Mouse (Mus musculus): ENCODE measurements at regions not wholly inside any gene's neighbourhood (a gene's known extent, or its start where the extent isn't known, plus 50 kb on each side); places are given as distances from the start of the nearest gene placed in this dataset.

DNA sequence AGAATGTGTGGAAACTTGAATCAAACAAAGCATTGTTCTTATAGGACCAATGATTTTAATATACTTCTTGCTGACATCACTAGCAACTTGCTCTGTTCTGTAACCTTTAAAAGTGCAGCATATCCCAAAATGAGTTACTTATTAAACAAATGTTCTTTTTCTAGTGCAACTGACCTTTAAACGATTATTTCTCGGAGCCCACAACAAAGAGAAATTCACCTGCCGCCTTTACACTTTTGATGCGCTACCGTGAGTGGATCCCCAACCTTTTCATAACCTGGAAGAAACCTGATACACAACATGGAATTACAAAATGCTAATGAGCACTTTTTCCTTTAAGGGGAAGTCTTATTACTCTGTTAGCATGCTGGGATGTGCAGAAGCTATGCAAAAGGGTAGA is 191.7 kb upstream of the Adgrl2 start:
- Histone ChIP-seq H3K9me3 (ENCODE audit: control insufficient read depth, low read length) (no peaks in the 10 kb centered on the region), H3K36me3 (ENCODE audit: control insufficient read depth, insufficient read depth, low read length) (no peaks in the 10 kb centered on the region), H3K4me1 (replicated peaks; ENCODE audit: control insufficient read depth, insufficient read depth, low read length) (no peaks in the 10 kb centered on the region), H3K4me3 (ENCODE audit: low read depth, low read length) (no peak overlapping the region), H3K9ac (ENCODE audit: low read depth, low read length) (no peak overlapping the region), H3K27me3 (ENCODE audit: control insufficient read depth, insufficient read depth, low read length) (no peaks in the 10 kb centered on the region), H3K4me2 (replicated peaks; ENCODE audit: low read depth, low read length) (no peak overlapping the region), H3K27ac (ENCODE audit: low read depth, low read length) (no peak overlapping the region)
- 87% methylated on average over 5 of the region's 5 CpGs for WGBS
- ATAC-seq (ENCODE audit: low FRiP score): no peak
- no peak for DNase-seq (ENCODE audit: low spot score)

DNA sequence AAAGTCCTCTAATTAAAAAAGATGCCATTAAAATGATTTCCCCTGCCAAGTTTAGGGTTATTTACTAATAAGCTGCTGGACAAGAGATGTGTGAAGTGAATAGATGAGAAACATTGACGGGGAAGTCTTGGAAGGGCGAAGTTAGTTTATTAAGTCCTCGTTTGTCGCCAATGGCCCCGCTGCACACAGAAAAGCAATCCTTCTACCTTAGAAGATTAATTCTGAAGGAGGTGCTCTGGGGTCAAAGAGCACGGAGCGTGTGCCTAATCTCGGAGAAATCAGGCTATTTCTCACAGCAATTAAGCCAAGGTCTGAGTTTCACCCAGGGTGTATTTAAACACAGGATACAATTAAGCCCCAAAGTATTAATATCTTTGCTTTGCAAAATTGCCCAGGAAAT is 189.8 kb upstream of the Adgrl2 start:
- H3K27me3 ChIP-seq (ENCODE audit: control insufficient read depth, insufficient read depth, low read length): no peaks in the 10 kb centered on the region
- ATAC-seq (ENCODE audit: low FRiP score) (no peak), DNase-seq (ENCODE audit: low spot score) (no peak)
- H3K9ac ChIP-seq (ENCODE audit: low read depth, low read length): no peak overlapping the region
- no peak overlapping the region for H3K27ac ChIP-seq (ENCODE audit: low read depth, low read length)
- H3K36me3 ChIP-seq (ENCODE audit: control insufficient read depth, insufficient read depth, low read length): no peaks in the 10 kb centered on the region
- no peaks in the 10 kb centered on the region for H3K4me1 ChIP-seq (replicated peaks; ENCODE audit: control insufficient read depth, insufficient read depth, low read length)
- H3K4me3 ChIP-seq (ENCODE audit: low read depth, low read length): no peak overlapping the region
- H3K9me3 ChIP-seq (ENCODE audit: control insufficient read depth, low read length): no peaks in the 10 kb centered on the region
- no peak overlapping the region for H3K4me2 ChIP-seq (replicated peaks; ENCODE audit: low read depth, low read length)
- WGBS: 41% methylated on average over 8 of the region's 8 CpGs

DNA sequence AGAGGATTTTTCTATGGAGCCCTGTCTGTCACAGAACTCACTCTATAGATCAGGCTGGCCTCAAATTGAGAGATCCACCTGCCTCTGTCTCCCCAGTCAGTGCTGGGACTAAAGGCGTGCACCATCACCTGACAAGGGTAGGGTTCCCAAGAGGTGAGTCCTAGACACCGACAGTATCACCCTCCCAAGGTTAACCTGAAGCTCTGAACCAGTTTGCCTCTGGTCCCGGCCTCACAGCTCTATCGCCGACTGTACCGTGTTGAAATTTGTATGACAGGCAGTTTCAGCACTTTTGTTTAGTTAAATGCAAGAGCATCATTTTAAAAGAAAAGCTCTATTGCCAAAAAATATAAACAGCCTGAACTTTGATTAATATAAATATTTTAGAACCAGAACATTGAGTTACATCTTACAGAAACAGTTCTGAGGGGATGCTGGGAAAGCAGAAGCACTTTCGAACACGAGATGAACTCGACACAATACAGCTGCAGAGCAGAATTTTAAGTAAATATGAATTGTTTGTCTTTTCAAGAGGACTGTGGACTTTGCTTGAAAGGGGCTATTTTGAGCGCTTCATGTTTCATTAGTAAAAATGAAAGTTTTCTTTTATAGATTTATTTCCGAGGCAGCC is 189.2 kb upstream of the Adgrl2 start:
- DNase-seq (ENCODE audit: low spot score): no peak
- no peaks in the 10 kb centered on the region for H3K36me3 ChIP-seq (ENCODE audit: control insufficient read depth, insufficient read depth, low read length)
- no peak overlapping the region for H3K9ac ChIP-seq (ENCODE audit: low read depth, low read length)
- H3K4me1 ChIP-seq (replicated peaks; ENCODE audit: control insufficient read depth, insufficient read depth, low read length): no peaks in the 10 kb centered on the region
- no peaks in the 10 kb centered on the region for H3K9me3 ChIP-seq (ENCODE audit: control insufficient read depth, low read length)
- ATAC-seq (ENCODE audit: low FRiP score): no peak
- H3K4me3 ChIP-seq (ENCODE audit: low read depth, low read length): no peak overlapping the region
- 85% methylated on average over 11 of the region's 11 CpGs for WGBS
- H3K27me3 ChIP-seq (ENCODE audit: control insufficient read depth, insufficient read depth, low read length): no peaks in the 10 kb centered on the region
- H3K27ac ChIP-seq (ENCODE audit: low read depth, low read length): no peak overlapping the region
- no peak overlapping the region for H3K4me2 ChIP-seq (replicated peaks; ENCODE audit: low read depth, low read length)

DNA sequence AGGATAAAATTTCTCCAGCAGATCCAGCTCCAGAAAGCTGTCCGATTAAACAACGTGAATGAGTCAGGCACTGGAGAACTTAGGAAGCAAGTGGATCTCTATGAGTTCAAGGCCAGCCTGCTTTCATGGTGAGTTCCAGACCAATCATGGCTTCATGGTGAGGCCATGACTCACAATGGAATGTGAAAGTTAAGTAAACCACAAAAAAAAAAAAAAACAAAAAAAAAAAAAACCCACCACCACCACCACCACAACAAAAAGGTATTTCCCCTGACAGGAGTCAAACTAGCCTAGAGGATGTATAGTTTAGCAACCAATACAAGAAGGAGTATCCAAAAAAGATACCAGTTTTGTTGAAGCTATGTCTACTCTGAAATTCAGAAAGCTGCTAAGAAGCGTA is 188.5 kb upstream of the Adgrl2 start:
- Histone ChIP-seq H3K4me2 (replicated peaks; ENCODE audit: low read depth, low read length) (no peak overlapping the region), H3K27me3 (ENCODE audit: control insufficient read depth, insufficient read depth, low read length) (no peaks in the 10 kb centered on the region), H3K4me1 (replicated peaks; ENCODE audit: control insufficient read depth, insufficient read depth, low read length) (no peaks in the 10 kb centered on the region), H3K9me3 (ENCODE audit: control insufficient read depth, low read length) (no peaks in the 10 kb centered on the region), H3K27ac (ENCODE audit: low read depth, low read length) (no peak overlapping the region), H3K9ac (ENCODE audit: low read depth, low read length) (no peak overlapping the region), H3K36me3 (ENCODE audit: control insufficient read depth, insufficient read depth, low read length) (no peaks in the 10 kb centered on the region), H3K4me3 (ENCODE audit: low read depth, low read length) (no peak overlapping the region)
- DNase-seq (ENCODE audit: low spot score): no peak
- WGBS: 93% methylated on average over 3 of the region's 3 CpGs
- ATAC-seq (ENCODE audit: low FRiP score): no peak

DNA sequence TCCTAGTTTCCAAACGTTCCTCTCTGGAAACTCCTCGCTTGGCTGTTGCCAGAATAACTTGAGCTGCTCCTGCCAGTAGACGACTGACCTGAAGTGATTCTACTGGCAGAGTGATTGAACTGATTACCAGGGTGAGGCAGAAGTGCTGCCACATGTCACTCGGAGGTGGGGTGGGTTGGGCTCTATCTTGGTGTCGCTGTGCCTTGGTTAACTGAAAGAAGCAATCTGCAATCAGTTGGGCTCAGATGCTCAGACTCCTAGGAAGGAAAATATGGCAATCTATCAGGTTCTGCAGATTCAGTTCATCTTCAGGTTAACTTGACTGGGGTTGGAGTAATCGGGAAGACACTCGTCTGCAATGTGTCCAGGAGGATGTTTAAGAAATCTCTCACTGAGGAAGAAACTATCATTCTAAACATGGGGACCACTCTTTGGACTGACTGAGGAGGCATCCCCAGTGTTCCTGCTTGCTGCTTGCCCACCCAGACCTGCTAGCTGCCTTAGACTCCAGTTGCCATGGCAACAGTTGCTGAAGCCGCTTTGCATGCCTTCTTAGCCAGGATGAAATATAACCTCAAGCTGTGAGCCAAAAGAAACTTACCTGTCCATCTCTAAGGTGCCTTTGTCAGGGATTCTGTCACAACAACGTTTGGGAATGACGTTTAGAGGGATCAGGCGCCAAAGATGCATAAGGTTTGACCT is 184.5 kb upstream of the Adgrl2 start:
- H3K9ac ChIP-seq (ENCODE audit: low read depth, low read length): no peak overlapping the region
- no peaks in the 10 kb centered on the region for H3K27me3 ChIP-seq (ENCODE audit: control insufficient read depth, insufficient read depth, low read length)
- H3K4me1 ChIP-seq (replicated peaks; ENCODE audit: control insufficient read depth, insufficient read depth, low read length): no peaks in the 10 kb centered on the region
- DNase-seq (ENCODE audit: low spot score) (peak; percentile 24), ATAC-seq (ENCODE audit: low FRiP score) (no peak)
- H3K4me2 ChIP-seq (replicated peaks; ENCODE audit: low read depth, low read length): no peak overlapping the region
- WGBS: 66% methylated on average over 11 of the region's 11 CpGs
- no peaks in the 10 kb centered on the region for H3K9me3 ChIP-seq (ENCODE audit: control insufficient read depth, low read length)
- no peak overlapping the region for H3K4me3 ChIP-seq (ENCODE audit: low read depth, low read length)
- no peaks in the 10 kb centered on the region for H3K36me3 ChIP-seq (ENCODE audit: control insufficient read depth, insufficient read depth, low read length)
- no peak overlapping the region for H3K27ac ChIP-seq (ENCODE audit: low read depth, low read length)

DNA sequence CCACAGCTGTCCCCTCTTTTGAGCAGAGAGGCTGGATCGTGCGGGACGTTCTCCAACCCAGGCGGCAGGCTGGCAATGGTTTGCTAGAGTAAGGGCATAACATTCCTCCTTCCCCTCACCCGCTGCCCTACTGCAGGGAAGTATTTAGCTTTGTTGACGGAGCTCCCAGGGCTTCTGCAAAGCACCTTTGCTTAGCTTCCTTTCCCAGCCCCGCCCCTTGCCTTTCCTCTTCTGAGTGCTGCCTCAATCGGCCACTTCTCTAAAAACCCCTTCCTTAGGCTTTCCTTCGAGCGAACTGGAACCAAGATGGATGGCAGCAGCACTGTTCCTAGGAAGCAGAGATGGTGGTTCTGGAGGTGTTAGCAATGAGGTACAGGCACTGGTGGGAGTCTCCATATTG is 183.2 kb upstream of the Adgrl2 start:
- H3K9me3 ChIP-seq (ENCODE audit: control insufficient read depth, low read length): no peaks in the 10 kb centered on the region
- no peaks in the 10 kb centered on the region for H3K36me3 ChIP-seq (ENCODE audit: control insufficient read depth, insufficient read depth, low read length)
- H3K27me3 ChIP-seq (ENCODE audit: control insufficient read depth, insufficient read depth, low read length): no peaks in the 10 kb centered on the region
- DNase-seq (ENCODE audit: low spot score): no peak
- no peak for ATAC-seq (ENCODE audit: low FRiP score)
- H3K27ac ChIP-seq (ENCODE audit: low read depth, low read length): no peak overlapping the region
- WGBS: 45% methylated on average over 10 of the region's 10 CpGs
- no peaks in the 10 kb centered on the region for H3K4me1 ChIP-seq (replicated peaks; ENCODE audit: control insufficient read depth, insufficient read depth, low read length)
- no peak overlapping the region for H3K9ac ChIP-seq (ENCODE audit: low read depth, low read length)
- no peak overlapping the region for H3K4me2 ChIP-seq (replicated peaks; ENCODE audit: low read depth, low read length)
- no peak overlapping the region for H3K4me3 ChIP-seq (ENCODE audit: low read depth, low read length)

DNA sequence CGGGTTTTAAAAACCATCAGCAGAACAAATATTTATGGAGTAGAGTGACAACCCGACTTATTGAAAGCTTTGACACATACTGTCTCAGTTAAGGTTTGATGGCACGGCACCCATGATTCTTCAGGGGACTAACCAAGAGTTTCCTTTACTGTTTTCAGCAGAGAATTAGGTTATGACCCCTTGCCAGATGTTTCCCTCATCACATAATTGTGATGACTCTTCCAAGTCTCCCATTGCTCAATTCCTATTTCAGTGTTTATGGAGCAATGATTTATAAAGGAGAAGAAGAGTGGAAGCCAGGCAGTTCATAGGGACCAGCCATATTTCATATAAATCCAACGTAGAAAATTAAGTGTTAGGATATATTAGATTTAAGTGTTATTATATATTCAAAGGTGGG is 181.4 kb upstream of the Adgrl2 start:
- DNase-seq (ENCODE audit: low spot score) (no peak), ATAC-seq (ENCODE audit: low FRiP score) (no peak)
- Histone ChIP-seq H3K9me3 (ENCODE audit: control insufficient read depth, low read length) (no peaks in the 10 kb centered on the region), H3K4me1 (replicated peaks; ENCODE audit: control insufficient read depth, insufficient read depth, low read length) (no peaks in the 10 kb centered on the region), H3K4me3 (ENCODE audit: low read depth, low read length) (no peak overlapping the region), H3K36me3 (ENCODE audit: control insufficient read depth, insufficient read depth, low read length) (no peaks in the 10 kb centered on the region), H3K27me3 (ENCODE audit: control insufficient read depth, insufficient read depth, low read length) (no peaks in the 10 kb centered on the region), H3K9ac (ENCODE audit: low read depth, low read length) (no peak overlapping the region), H3K4me2 (replicated peaks; ENCODE audit: low read depth, low read length) (no peak overlapping the region), H3K27ac (ENCODE audit: low read depth, low read length) (no peak overlapping the region)
- 84% methylated on average over 4 of the region's 4 CpGs for WGBS

DNA sequence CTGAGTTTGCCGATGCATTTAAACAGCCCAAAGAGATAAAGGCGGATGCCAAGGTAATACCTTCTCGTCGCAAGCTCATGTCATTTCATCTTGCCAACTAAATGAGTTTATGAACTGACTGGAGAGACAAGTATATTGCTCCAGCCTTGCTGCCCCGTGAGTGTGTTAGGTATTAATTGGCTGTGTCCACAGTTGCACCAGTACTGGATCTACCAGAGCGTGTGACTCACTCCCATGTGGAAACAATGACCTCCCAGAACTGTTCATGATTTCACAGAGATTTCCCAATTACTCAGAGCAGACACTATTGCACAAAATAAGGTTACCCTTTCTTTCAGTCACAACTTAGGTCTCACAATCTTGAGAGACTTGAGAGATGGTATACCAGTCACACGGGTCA is 179.8 kb upstream of the Adgrl2 start:
- no peak overlapping the region for H3K4me2 ChIP-seq (replicated peaks; ENCODE audit: low read depth, low read length)
- H3K4me3 ChIP-seq (ENCODE audit: low read depth, low read length): no peak overlapping the region
- 90% methylated on average over 7 of the region's 7 CpGs for WGBS
- H3K4me1 ChIP-seq (replicated peaks; ENCODE audit: control insufficient read depth, insufficient read depth, low read length): no peaks in the 10 kb centered on the region
- DNase-seq (ENCODE audit: low spot score) (no peak), ATAC-seq (ENCODE audit: low FRiP score) (no peak)
- no peaks in the 10 kb centered on the region for H3K27me3 ChIP-seq (ENCODE audit: control insufficient read depth, insufficient read depth, low read length)
- H3K9me3 ChIP-seq (ENCODE audit: control insufficient read depth, low read length): no peaks in the 10 kb centered on the region
- no peak overlapping the region for H3K9ac ChIP-seq (ENCODE audit: low read depth, low read length)
- no peak overlapping the region for H3K27ac ChIP-seq (ENCODE audit: low read depth, low read length)
- H3K36me3 ChIP-seq (ENCODE audit: control insufficient read depth, insufficient read depth, low read length): no peaks in the 10 kb centered on the region

DNA sequence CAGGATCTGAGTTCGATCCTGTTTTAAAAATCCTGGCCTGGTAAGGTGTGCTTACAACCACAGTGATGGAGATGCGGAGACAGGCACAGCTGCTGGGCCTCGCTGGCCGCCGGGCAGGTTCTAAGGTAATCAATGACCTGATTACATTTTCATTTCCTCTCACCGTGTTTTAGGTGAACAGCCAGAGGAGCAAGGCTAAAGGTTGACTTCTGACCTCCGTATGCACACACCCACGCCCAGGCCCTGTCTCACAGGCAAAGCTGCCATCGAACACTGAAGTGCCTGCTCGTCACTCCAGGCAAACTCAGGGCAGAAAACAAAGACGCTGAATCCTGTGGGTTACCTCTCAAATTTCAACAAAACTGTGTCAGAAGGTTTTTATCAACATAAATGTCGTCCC is 179.1 kb upstream of the Adgrl2 start:
- H3K27ac ChIP-seq (ENCODE audit: low read depth, low read length): no peak overlapping the region
- no peaks in the 10 kb centered on the region for H3K36me3 ChIP-seq (ENCODE audit: control insufficient read depth, insufficient read depth, low read length)
- no peak overlapping the region for H3K4me3 ChIP-seq (ENCODE audit: low read depth, low read length)
- H3K4me1 ChIP-seq (replicated peaks; ENCODE audit: control insufficient read depth, insufficient read depth, low read length): no peaks in the 10 kb centered on the region
- ATAC-seq (ENCODE audit: low FRiP score) (no peak), DNase-seq (ENCODE audit: low spot score) (no peak)
- H3K4me2 ChIP-seq (replicated peaks; ENCODE audit: low read depth, low read length): no peak overlapping the region
- no peaks in the 10 kb centered on the region for H3K9me3 ChIP-seq (ENCODE audit: control insufficient read depth, low read length)
- no peaks in the 10 kb centered on the region for H3K27me3 ChIP-seq (ENCODE audit: control insufficient read depth, insufficient read depth, low read length)
- WGBS: 59% methylated on average over 12 of the region's 12 CpGs
- no peak overlapping the region for H3K9ac ChIP-seq (ENCODE audit: low read depth, low read length)
